Mouse (Mus musculus) heart, adult 2 months (tissue): ENCODE measurements around the gene Rfx7.
A peak's percentile ranks its signal among the peaks of the same experiment; 100 is the strongest.

Source experiments
- CTCF ChIP-seq: fragments of 200-600 bp; IDR thresholded peaks from 2 replicates; pipeline ENCODE4 v1.8.1; 2022; ENCODE audit warnings: antibody characterized with exemption, mild to moderate bottlenecking, moderate library complexity
- EP300 ChIP-seq: fragments of 200-500 bp; IDR thresholded peaks from 2 replicates; pipeline ENCODE4 v1.6.1; 2011; ENCODE audit warnings: low read depth, low read length, control low read depth; ENCODE audit not compliant: insufficient read depth
- POLR2A ChIP-seq: fragments of 200-500 bp; IDR thresholded peaks from 2 replicates; pipeline ENCODE4 v1.6.1; 2011; ENCODE audit warnings: mild to moderate bottlenecking, low read depth, low read length, control low read depth; ENCODE audit not compliant: insufficient read depth

GRCm38 (mm10) chr9:72641093-72641680 is 109.1 kb downstream of the Rfx7 start:
- TF ChIP-seq CTCF (no peak), POLR2A (peak; percentile 81), EP300 (no peak)
